8 mouse cellular contexts compared by ENCODE assay signal in genomic region chr12:102703441-102703840, GRCm38 (mm10). TPM values are rescaled to one million over a fixed set of nuclear protein-coding genes. Genes with fewer than 3 reads are reported as not detected.
DNase-seq lines count a peak whose midpoint lies in the region; ATAC-seq and TF ChIP-seq lines count a peak whose summit lies in the region.

No protein-coding gene starts in this region.

- TF ChIP-seq RAD21 in CH12.LX (IDR thresholded peaks at IDR 0.05; ENCODE audit: low read depth, low read length): no peak

- H3K79me2 ChIP-seq in CH12.LX (replicated peaks; ENCODE audit: control insufficient read depth, extremely low read depth, insufficient read depth, poor library complexity, severe bottlenecking): peaks cover 26% of the 10 kb centered on the region

- H3K4me1 ChIP-seq in CH12.LX (ENCODE audit: control insufficient read depth in 1 of 2, insufficient read depth in 2 of 2): peaks cover 21 to 52% of the 10 kb centered on the region in 2 experiments
- H3K4me1 ChIP-seq in forebrain, embryonic 13.5 days: peaks cover 66% of the 10 kb centered on the region
- peaks cover 65% of the 10 kb centered on the region for H3K4me1 ChIP-seq in liver, embryonic 13.5 days (replicated peaks)

- peaks cover 1% of the 10 kb centered on the region for H3K27me3 ChIP-seq in CH12.LX (replicated peaks)
- H3K27me3 ChIP-seq in forebrain, embryonic 13.5 days: no peaks in the 10 kb centered on the region
- H3K27me3 ChIP-seq in liver, embryonic 13.5 days: peaks cover 17% of the 10 kb centered on the region

- peaks cover 0 to 10% of the 10 kb centered on the region in 2 experiments for H3K36me3 ChIP-seq in CH12.LX (replicated peaks in 1 of 2; ENCODE audit: control insufficient read depth in 1 of 2, insufficient read depth in 1 of 2, low read length in 1 of 2)
- H3K36me3 ChIP-seq in forebrain, embryonic 13.5 days (ENCODE audit: poor library complexity, severe bottlenecking): no peaks in the 10 kb centered on the region
- H3K36me3 ChIP-seq in liver, embryonic 13.5 days: no peaks in the 10 kb centered on the region

- dilution Hi-C loops in CH12.LX (cut with MboI; ENCODE audit: extremely low pct_ligation_motif_present, extremely low pct_unique_long_range_greater_than_20kb, low sequenced_read_pairs): no loop called here

- WGBS in forebrain, embryonic 13.5 days: 19% methylated on average over 6 of the region's 6 CpGs
- WGBS in liver, embryonic 13.5 days (ENCODE audit: insufficient replicate concordance): 58% methylated on average over 6 of the region's 6 CpGs

- peak; percentile 93 for DNase-seq in heart, adult 11 months
- DNase-seq in heart, postnatal 25 days (ENCODE audit: low spot score): no peak
- DNase-seq in CH12.LX (ENCODE audit: extremely low read depth): no peak
- no peak for DNase-seq in liver, embryonic 13.5 days
- no peak for DNase-seq in urinary bladder, adult 2 months (ENCODE audit: low spot score)
- DNase-seq in ovary, postnatal 36 days (ENCODE audit: low spot score): no peak
- no peak for DNase-seq in lung, postnatal 14 days

- no peak for ATAC-seq in forebrain, embryonic 13.5 days
- no peak for ATAC-seq in liver, embryonic 13.5 days (ENCODE audit: low read depth)

- TF ChIP-seq POLR2A in CH12.LX (IDR thresholded peaks at IDR 0.05; ENCODE audit: low read depth, low read length): no peak

- H3K27ac ChIP-seq in CH12.LX (ENCODE audit: insufficient read depth, low read depth): peak overlapping the region; percentile 25; the same call in 1 of the 2 replicates
- H3K27ac ChIP-seq in forebrain, embryonic 13.5 days: peak overlapping the region; percentile 74
- H3K27ac ChIP-seq in liver, embryonic 13.5 days: peak overlapping the region; percentile 1; the same call in 1 of the 2 replicates

- intact Hi-C loops in heart, postnatal 25 days (cut with DNase I): no loop called here

- H3K9me3 ChIP-seq in CH12.LX (replicated peaks; ENCODE audit: low read length): no peaks in the 10 kb centered on the region
- no peaks in the 10 kb centered on the region for H3K9me3 ChIP-seq in forebrain, embryonic 13.5 days (replicated peaks)
- H3K9me3 ChIP-seq in liver, embryonic 13.5 days (replicated peaks): no peaks in the 10 kb centered on the region

- TF ChIP-seq EP300 in CH12.LX (IDR thresholded peaks at IDR 0.05; ENCODE audit: low read length): no peak

- TF ChIP-seq CTCF in CH12.LX (conservative IDR thresholded peaks at IDR 0.05 in 1 of 2, IDR thresholded peaks at IDR 0.05 in 1 of 2; ENCODE audit: low read depth in 2 of 2, low read length in 2 of 2): no peak

- peak overlapping the region; percentile 62 to 83 (median 72) for H3K4me3 ChIP-seq in CH12.LX (replicated peaks in 1 of 3; ENCODE audit: low read depth in 2 of 3, low read length in 2 of 3, poor library complexity in 1 of 3)
- peak overlapping the region; percentile 72 for H3K4me3 ChIP-seq in forebrain, embryonic 13.5 days
- H3K4me3 ChIP-seq in liver, embryonic 13.5 days (replicated peaks): peak overlapping the region; percentile 75

- peak overlapping the region; percentile 86 for H3K4me2 ChIP-seq in CH12.LX (ENCODE audit: insufficient read depth, low read depth, poor library complexity, severe bottlenecking)
- H3K4me2 ChIP-seq in forebrain, embryonic 13.5 days: peak overlapping the region; percentile 90
- peak overlapping the region; percentile 99 for H3K4me2 ChIP-seq in liver, embryonic 13.5 days

- in situ Hi-C loops in CH12.LX (cut with MboI; ENCODE audit: low pct_ligation_motif_present, low pct_unique_long_range_greater_than_20kb, low sequenced_read_pairs): no loop called here

- peak overlapping the region; percentile 59 for H3K9ac ChIP-seq in CH12.LX (ENCODE audit: insufficient read depth, low read depth)
- H3K9ac ChIP-seq in forebrain, embryonic 13.5 days: peak overlapping the region; percentile 84
- H3K9ac ChIP-seq in liver, embryonic 13.5 days: peak overlapping the region; percentile 78; the same call in 1 of the 2 replicates

TF ChIP-seq in CH12.LX, 34 proteins besides CTCF, POLR2A, EP300 and RAD21:
- TF ChIP-seq USF2 (conservative IDR thresholded peaks at IDR 0.05; ENCODE audit: low read depth, low read length) (no peak), ZMIZ1 (IDR thresholded peaks at IDR 0.05; ENCODE audit: low read depth, low read length) (no peak), RCOR1 (conservative IDR thresholded peaks at IDR 0.05; ENCODE audit: low read depth, low read length) (no peak), ZNF384 (IDR thresholded peaks at IDR 0.05; ENCODE audit: low read depth, low read length) (no peak), GABPA (IDR thresholded peaks at IDR 0.05; ENCODE audit: insufficient replicate concordance, low read depth, low read length) (no peak), ZC3H11A (IDR thresholded peaks at IDR 0.05; ENCODE audit: low read depth, low read length) (no peak), SMC3 (IDR thresholded peaks at IDR 0.05; ENCODE audit: low read depth, low read length) (no peak)
TF ChIP-seq in CH12.LX: peak in this region for 0.

RNA-seq across cellular contexts. Expression of gene Itpk1, which starts 1.3 kb away (rescaled TPM):
- total RNA-seq in heart, postnatal 25 days (2021): 1 to 10 TPM; 8.3 to 8.9 TPM
- 16.0 and 19.2 TPM in 2 replicates for total RNA-seq in CH12.LX (2012; rRNA removed)
- 12.8 and 14.0 TPM in 2 replicates for total RNA-seq in CH12.LX (2014; rRNA removed)
- polyA plus RNA-seq in CH12.LX (2012; ENCODE audit: insufficient read length, low read depth): 24.3 and 25.1 TPM in 2 replicates
- 34.5 and 38.7 TPM in 2 replicates for polyA plus RNA-seq in forebrain, embryonic 13.5 days (2015; fragmentation: Nextera tagmentation; extraction: Ambion mirVana)
- polyA plus RNA-seq in liver, embryonic 13.5 days (2015; fragmentation: Nextera tagmentation; extraction: Ambion mirVana): 3.0 and 3.3 TPM in 2 replicates
- polyA plus RNA-seq in urinary bladder, adult 2 months (2012; rRNA removed): 43.6 and 57.6 TPM in 2 replicates

RNA-seq across cellular contexts. Expression of gene Moap1, which starts 40.0 kb away (rescaled TPM):
- 1 to 10 TPM; 7.3 to 7.9 TPM for total RNA-seq in heart, postnatal 25 days (2021)
- total RNA-seq in CH12.LX (2012; rRNA removed): 7.1 and 7.9 TPM in 2 replicates
- 5.5 and 12.7 TPM in 2 replicates for total RNA-seq in CH12.LX (2014; rRNA removed)
- 6.1 and 15.4 TPM in 2 replicates for polyA plus RNA-seq in CH12.LX (2012; ENCODE audit: insufficient read length, low read depth)
- polyA plus RNA-seq in forebrain, embryonic 13.5 days (2015; fragmentation: Nextera tagmentation; extraction: Ambion mirVana): 38.7 and 45.2 TPM in 2 replicates
- 8.4 and 9.0 TPM in 2 replicates for polyA plus RNA-seq in liver, embryonic 13.5 days (2015; fragmentation: Nextera tagmentation; extraction: Ambion mirVana)
- 4.2 and 4.6 TPM in 2 replicates for polyA plus RNA-seq in urinary bladder, adult 2 months (2012; rRNA removed)

RNA-seq across cellular contexts. Expression of gene Tmem251, which starts 40.1 kb away (rescaled TPM):
- 1 to 10 TPM; 3.3 to 3.9 TPM for total RNA-seq in heart, postnatal 25 days (2021)
- 3.9 and 7.2 TPM in 2 replicates for total RNA-seq in CH12.LX (2012; rRNA removed)
- 10.9 and 11.1 TPM in 2 replicates for total RNA-seq in CH12.LX (2014; rRNA removed)
- 13.9 and 14.6 TPM in 2 replicates for polyA plus RNA-seq in CH12.LX (2012; ENCODE audit: insufficient read length, low read depth)
- polyA plus RNA-seq in forebrain, embryonic 13.5 days (2015; fragmentation: Nextera tagmentation; extraction: Ambion mirVana): 12.4 and 14.3 TPM in 2 replicates
- 8.8 and 9.2 TPM in 2 replicates for polyA plus RNA-seq in liver, embryonic 13.5 days (2015; fragmentation: Nextera tagmentation; extraction: Ambion mirVana)
- 3.2 and 4.0 TPM in 2 replicates for polyA plus RNA-seq in urinary bladder, adult 2 months (2012; rRNA removed)

RNA-seq across cellular contexts. Expression of gene Gm28051, which starts 54.1 kb away (rescaled TPM):
- not detected for total RNA-seq in heart, postnatal 25 days (2021)
- not detected in 2 replicates for total RNA-seq in CH12.LX (2012; rRNA removed)
- not detected in 2 replicates for total RNA-seq in CH12.LX (2014; rRNA removed)
- polyA plus RNA-seq in CH12.LX (2012; ENCODE audit: insufficient read length, low read depth): not detected in 2 replicates
- not detected in 2 replicates for polyA plus RNA-seq in forebrain, embryonic 13.5 days (2015; fragmentation: Nextera tagmentation; extraction: Ambion mirVana)
- polyA plus RNA-seq in liver, embryonic 13.5 days (2015; fragmentation: Nextera tagmentation; extraction: Ambion mirVana): not detected in 2 replicates
- not detected in 2 replicates for polyA plus RNA-seq in urinary bladder, adult 2 months (2012; rRNA removed)

RNA-seq across cellular contexts. Expression of gene Gon7, which starts 54.2 kb away (rescaled TPM):
- total RNA-seq in heart, postnatal 25 days (2021): 10 to 100 TPM; 10.8 to 11.7 TPM
- 20.9 and 27.4 TPM in 2 replicates for total RNA-seq in CH12.LX (2012; rRNA removed)
- total RNA-seq in CH12.LX (2014; rRNA removed): 30.0 and 33.6 TPM in 2 replicates
- polyA plus RNA-seq in CH12.LX (2012; ENCODE audit: insufficient read length, low read depth): 19.6 and 21.1 TPM in 2 replicates
- polyA plus RNA-seq in forebrain, embryonic 13.5 days (2015; fragmentation: Nextera tagmentation; extraction: Ambion mirVana): 48.1 and 54.9 TPM in 2 replicates
- 16.6 and 20.1 TPM in 2 replicates for polyA plus RNA-seq in liver, embryonic 13.5 days (2015; fragmentation: Nextera tagmentation; extraction: Ambion mirVana)
- polyA plus RNA-seq in urinary bladder, adult 2 months (2012; rRNA removed): 10.4 and 11.8 TPM in 2 replicates

Comparison
In these comparisons a context has a peak if more than half of its experiments do, and no peak if none do; other contexts are left out.
1. H3K27ac ChIP-seq: peak in every context shown above with its lines; median percentile 74 in forebrain, embryonic 13.5 days; 25 in CH12.LX; 1 in liver, embryonic 13.5 days.